Mouse (Mus musculus): ENCODE results near the gene Galnt18.

The Galnt18 gene

GRCm38 (mm10) chr7:111637866-111638448 is 141.8 kb downstream of the Galnt18 start:
- no peak for DNase-seq (ENCODE audit: low read depth)

GRCm38 (mm10) chr7:111636503-111636902 is 143.3 kb downstream of the Galnt18 start:
- no peak for DNase-seq (ENCODE audit: low read depth)

GRCm38 (mm10) chr7:111631265-111631664 is 148.5 kb downstream of the Galnt18 start:
- DNase-seq (ENCODE audit: low read depth): no peak

GRCm38 (mm10) chr7:111626232-111626631 is 153.5 kb downstream of the Galnt18 start:
- no peak for DNase-seq (ENCODE audit: low read depth)

GRCm38 (mm10) chr7:111625736-111626135 is 154.0 kb downstream of the Galnt18 start:
- no peak for DNase-seq (ENCODE audit: low read depth)

GRCm38 (mm10) chr7:111616231-111616937 is 163.4 kb downstream of the Galnt18 start:
- DNase-seq (ENCODE audit: low read depth): no peak

- no peak for DNase-seq (ENCODE audit: low read depth)
Measured at GRCm38 (mm10) chr7:111614471-111614870, 165.3 kb downstream of the Galnt18 start.

- DNase-seq (ENCODE audit: low read depth): no peak
Measured at GRCm38 (mm10) chr7:111607476-111607875, 172.3 kb downstream of the Galnt18 start.

- no peak for DNase-seq (ENCODE audit: low read depth)
Measured at GRCm38 (mm10) chr7:111606091-111606490, 173.7 kb downstream of the Galnt18 start.

- DNase-seq (ENCODE audit: low read depth): no peak
Measured at GRCm38 (mm10) chr7:111605663-111606062, 174.1 kb downstream of the Galnt18 start.

- DNase-seq (ENCODE audit: low read depth): no peak
Measured at GRCm38 (mm10) chr7:111604578-111605208, 175.1 kb downstream of the Galnt18 start.

GRCm38 (mm10) chr7:111603186-111603585 is 176.6 kb downstream of the Galnt18 start:
- DNase-seq (ENCODE audit: low read depth): no peak

GRCm38 (mm10) chr7:111601339-111602067 is 178.3 kb downstream of the Galnt18 start:
- DNase-seq (ENCODE audit: low read depth): no peak

GRCm38 (mm10) chr7:111600756-111601155 is 179.0 kb downstream of the Galnt18 start:
- DNase-seq (ENCODE audit: low read depth): no peak

GRCm38 (mm10) chr7:111593680-111594079 is 186.1 kb downstream of the Galnt18 start:
- no peak for DNase-seq (ENCODE audit: low read depth)

- DNase-seq (ENCODE audit: low read depth): no peak
Measured at GRCm38 (mm10) chr7:111589506-111590125, 190.2 kb downstream of the Galnt18 start.

- DNase-seq (ENCODE audit: low read depth): no peak
Measured at GRCm38 (mm10) chr7:111588291-111588781, 191.4 kb downstream of the Galnt18 start.

- no peak for DNase-seq (ENCODE audit: low read depth)
Measured at GRCm38 (mm10) chr7:111580547-111580946, 199.2 kb downstream of the Galnt18 start.

GRCm38 (mm10) chr7:111575096-111575495 is 204.7 kb downstream of the Galnt18 start:
- no peak for DNase-seq (ENCODE audit: low read depth)

- DNase-seq (ENCODE audit: low read depth): no peak
Measured at GRCm38 (mm10) chr7:111572336-111572735, 207.4 kb downstream of the Galnt18 start.

- no peak for DNase-seq (ENCODE audit: low read depth)
Measured at GRCm38 (mm10) chr7:111566838-111567237, 212.9 kb downstream of the Galnt18 start.
